Mouse (Mus musculus): ENCODE data around the gene Spsb1. TPM values are rescaled to one million over a fixed set of nuclear protein-coding genes. Genes with fewer than 3 reads are reported as not detected.

Gene Spsb1
- polyA plus RNA-seq, 1 experiment from 2014 or later, result 4.0 TPM

Other genes starting within 250 kb of the Spsb1 start
- 37.7 and 40.6 TPM in 2 replicates for gene Tmem201, start 217.0 kb downstream of the Spsb1 start, polyA plus RNA-seq (2015; fragmentation: Nextera tagmentation; extraction: Ambion mirVana)
- gene Slc25a33, start 180.8 kb downstream of the Spsb1 start, polyA plus RNA-seq (2015; fragmentation: Nextera tagmentation; extraction: Ambion mirVana), result 20.2 and 21.9 TPM in 2 replicates
- 1.7 and 1.9 TPM in 2 replicates for gene H6pd, start 54.0 kb upstream of the Spsb1 start, polyA plus RNA-seq (2015; fragmentation: Nextera tagmentation; extraction: Ambion mirVana)
- gene Gpr157, start 132.3 kb upstream of the Spsb1 start, polyA plus RNA-seq (2015; fragmentation: Nextera tagmentation; extraction: Ambion mirVana), result 0.15 and 0.26 TPM in 2 replicates
- gene Slc2a5, start 164.2 kb upstream of the Spsb1 start, polyA plus RNA-seq (2015; fragmentation: Nextera tagmentation; extraction: Ambion mirVana), result 1.7 and 2.0 TPM in 2 replicates
- gene Slc2a7, start 193.9 kb upstream of the Spsb1 start, polyA plus RNA-seq (2015; fragmentation: Nextera tagmentation; extraction: Ambion mirVana), result not detected in 2 replicates
- not detected in 2 replicates for gene Car6, start 246.3 kb upstream of the Spsb1 start, polyA plus RNA-seq (2015; fragmentation: Nextera tagmentation; extraction: Ambion mirVana)

All from midbrain, embryonic 13.5 days (tissue).